Mouse (Mus musculus): ENCODE measurements around the gene Ostf1. TPM values are rescaled to one million over a fixed set of nuclear protein-coding genes. Genes with fewer than 3 reads are reported as not detected.
"Not testable (repeated sequence)": the region's sequence is repeated elsewhere in the genome, so short reads cannot be mapped to it uniquely, and the experiment has no call there.

Ostf1 gene
- polyA plus RNA-seq, 1 experiment from 2014 or later = 106 TPM

- no peak overlapping the region for H3K4me2 ChIP-seq (ENCODE audit: low read depth, low read length)
- H3K27me3 ChIP-seq (replicated peaks; ENCODE audit: control insufficient read depth, insufficient read depth, low read length) = no peaks in the 10 kb centered on the region
- no peak overlapping the region for H3K27ac ChIP-seq (ENCODE audit: low read length)
- no peak overlapping the region for H3K9ac ChIP-seq (ENCODE audit: low read depth, low read length)
- no peaks in the 10 kb centered on the region for H3K9me3 ChIP-seq (ENCODE audit: control insufficient read depth, low read length)
- ATAC-seq = no peak
- whole genome bisulfite sequencing = 74% methylated on average over 6 of the region's 6 CpGs
- H3K36me3 ChIP-seq (ENCODE audit: control insufficient read depth, insufficient read depth, low read length) = no peaks in the 10 kb centered on the region; the same call in 1 of the 2 replicates
- H3K4me1 ChIP-seq (ENCODE audit: control insufficient read depth, insufficient read depth, low read length) = no peaks in the 10 kb centered on the region
- H3K4me3 ChIP-seq (ENCODE audit: low read length) = no peak overlapping the region
Measured at GRCm38 (mm10) chr19:18597772-18598171, 33.9 kb downstream of the Ostf1 start.

DNA sequence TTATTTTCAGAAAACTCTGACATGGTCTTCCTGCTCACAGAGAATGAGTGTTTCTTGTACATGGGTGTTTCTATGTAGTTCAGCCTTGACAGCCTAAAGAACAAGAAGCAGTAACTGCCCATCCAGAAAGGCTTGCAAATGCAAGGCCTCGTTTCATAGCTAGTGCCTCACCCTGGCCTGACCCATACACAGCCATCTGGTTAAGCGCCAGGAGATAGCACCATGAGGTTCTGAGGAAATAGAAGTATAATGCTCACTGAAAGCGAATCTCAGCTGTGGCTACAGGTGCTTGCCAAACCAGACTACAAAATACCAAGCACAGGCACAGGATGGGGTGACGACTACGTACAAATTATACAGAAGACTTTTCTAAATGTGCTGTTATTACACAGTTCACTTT lies 34.7 kb downstream of the Ostf1 start:
- 78% methylated on average over 5 of the region's 5 CpGs for WGBS
- no peak for ATAC-seq

GRCm38 (mm10) chr19:18593722-18594121 lies 37.9 kb downstream of the Ostf1 start:
- no peak for ATAC-seq
- WGBS = 72% methylated on average over 10 of the region's 10 CpGs
- no peaks in the 10 kb centered on the region for H3K36me3 ChIP-seq (ENCODE audit: control insufficient read depth, insufficient read depth, low read length)
- H3K4me1 ChIP-seq (ENCODE audit: control insufficient read depth, insufficient read depth, low read length) = no peaks in the 10 kb centered on the region
- H3K27me3 ChIP-seq (replicated peaks; ENCODE audit: control insufficient read depth, insufficient read depth, low read length) = no peaks in the 10 kb centered on the region
- no peaks in the 10 kb centered on the region for H3K9me3 ChIP-seq (ENCODE audit: control insufficient read depth, low read length)
- H3K4me2 ChIP-seq (ENCODE audit: low read depth, low read length) = no peak overlapping the region
- H3K4me3 ChIP-seq (ENCODE audit: low read length) = no peak overlapping the region
- no peak overlapping the region for H3K9ac ChIP-seq (ENCODE audit: low read depth, low read length)
- no peak overlapping the region for H3K27ac ChIP-seq (ENCODE audit: low read length)

More for the DNA sequence above, 34.7 kb downstream of the Ostf1 start:
- Histone ChIP-seq H3K4me1 (ENCODE audit: control insufficient read depth, insufficient read depth, low read length) (no peaks in the 10 kb centered on the region), H3K9ac (ENCODE audit: low read depth, low read length) (no peak overlapping the region), H3K9me3 (ENCODE audit: control insufficient read depth, low read length) (no peaks in the 10 kb centered on the region), H3K36me3 (ENCODE audit: control insufficient read depth, insufficient read depth, low read length) (no peaks in the 10 kb centered on the region), H3K4me3 (ENCODE audit: low read length) (no peak overlapping the region), H3K4me2 (ENCODE audit: low read depth, low read length) (no peak overlapping the region), H3K27ac (ENCODE audit: low read length) (no peak overlapping the region), H3K27me3 (replicated peaks; ENCODE audit: control insufficient read depth, insufficient read depth, low read length) (no peaks in the 10 kb centered on the region)

DNA sequence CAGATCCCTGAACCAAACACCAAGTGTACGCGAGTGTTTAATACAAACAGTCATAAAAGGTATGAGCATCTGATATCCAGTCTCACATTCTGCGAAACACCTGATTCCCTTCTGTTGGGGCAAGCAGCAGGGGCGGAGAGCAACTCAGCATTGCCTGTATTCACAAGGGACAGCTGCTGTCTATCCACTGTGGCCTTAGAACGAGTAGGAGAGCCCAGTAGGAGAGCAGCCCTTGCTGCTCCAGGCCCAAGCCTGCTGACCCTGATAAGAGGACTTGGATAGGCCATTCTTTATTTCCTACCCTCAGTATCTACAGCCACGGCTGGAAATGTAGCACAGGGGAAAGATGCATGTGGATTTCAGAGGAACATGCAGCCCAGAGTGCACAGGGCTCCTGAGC lies 38.7 kb downstream of the Ostf1 start:
- Histone ChIP-seq H3K9me3 (ENCODE audit: control insufficient read depth, low read length) (no peaks in the 10 kb centered on the region), H3K4me3 (ENCODE audit: low read length) (no peak overlapping the region), H3K4me1 (ENCODE audit: control insufficient read depth, insufficient read depth, low read length) (no peaks in the 10 kb centered on the region), H3K9ac (ENCODE audit: low read depth, low read length) (no peak overlapping the region), H3K36me3 (ENCODE audit: control insufficient read depth, insufficient read depth, low read length) (peaks cover 2% of the 10 kb centered on the region; the same call in 1 of the 2 replicates), H3K27ac (ENCODE audit: low read length) (no peak overlapping the region), H3K4me2 (ENCODE audit: low read depth, low read length) (no peak overlapping the region), H3K27me3 (replicated peaks; ENCODE audit: control insufficient read depth, insufficient read depth, low read length) (no peaks in the 10 kb centered on the region)
- WGBS = 60% methylated on average over 6 of the region's 6 CpGs
- no peak for ATAC-seq

DNA sequence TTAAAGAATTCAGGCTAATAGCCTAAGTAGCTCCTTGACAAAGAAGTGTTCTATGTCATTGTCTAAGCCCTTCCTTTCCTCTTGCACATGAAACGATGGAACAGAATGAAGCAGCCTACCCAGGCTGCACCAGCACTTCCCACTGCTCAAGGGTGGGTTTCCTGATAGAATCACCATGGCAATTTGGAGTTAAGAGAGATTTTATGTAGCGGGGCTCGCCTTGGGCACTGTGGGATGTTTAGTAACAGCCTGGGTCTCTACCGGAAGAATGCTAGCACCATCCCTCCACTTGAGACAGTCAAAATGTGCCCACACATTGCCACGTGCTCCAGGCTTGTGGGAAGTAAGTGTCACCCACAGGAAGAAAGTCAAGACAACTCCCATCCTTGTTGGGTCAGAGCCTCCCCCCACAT lies 40.7 kb downstream of the Ostf1 start:
- H3K4me2 ChIP-seq (ENCODE audit: low read depth, low read length) = no peak overlapping the region
- H3K27me3 ChIP-seq (replicated peaks; ENCODE audit: control insufficient read depth, insufficient read depth, low read length) = no peaks in the 10 kb centered on the region
- 68% methylated on average over 5 of the region's 5 CpGs for WGBS
- ATAC-seq = no peak
- H3K4me3 ChIP-seq (ENCODE audit: low read length) = no peak overlapping the region
- H3K9ac ChIP-seq (ENCODE audit: low read depth, low read length) = no peak overlapping the region
- no peak overlapping the region for H3K27ac ChIP-seq (ENCODE audit: low read length)
- H3K9me3 ChIP-seq (ENCODE audit: control insufficient read depth, low read length) = no peaks in the 10 kb centered on the region
- H3K4me1 ChIP-seq (ENCODE audit: control insufficient read depth, insufficient read depth, low read length) = no peaks in the 10 kb centered on the region
- H3K36me3 ChIP-seq (ENCODE audit: control insufficient read depth, insufficient read depth, low read length) = peaks cover 2% of the 10 kb centered on the region; the same call in 1 of the 2 replicates

GRCm38 (mm10) chr19:18590234-18590633 lies 41.4 kb downstream of the Ostf1 start:
- H3K9ac ChIP-seq (ENCODE audit: low read depth, low read length) = no peak overlapping the region
- no peaks in the 10 kb centered on the region for H3K9me3 ChIP-seq (ENCODE audit: control insufficient read depth, low read length)
- H3K36me3 ChIP-seq (ENCODE audit: control insufficient read depth, insufficient read depth, low read length) = peaks cover 2% of the 10 kb centered on the region; the same call in 1 of the 2 replicates
- H3K4me3 ChIP-seq (ENCODE audit: low read length) = no peak overlapping the region
- no peaks in the 10 kb centered on the region for H3K27me3 ChIP-seq (replicated peaks; ENCODE audit: control insufficient read depth, insufficient read depth, low read length)
- H3K27ac ChIP-seq (ENCODE audit: low read length) = no peak overlapping the region
- H3K4me1 ChIP-seq (ENCODE audit: control insufficient read depth, insufficient read depth, low read length) = no peaks in the 10 kb centered on the region
- WGBS = 86% methylated on average over 5 of the region's 5 CpGs
- ATAC-seq = no peak
- no peak overlapping the region for H3K4me2 ChIP-seq (ENCODE audit: low read depth, low read length)

GRCm38 (mm10) chr19:18589276-18589675 lies 42.3 kb downstream of the Ostf1 start:
- H3K4me3 ChIP-seq (ENCODE audit: low read length) = no peak overlapping the region
- no peak overlapping the region for H3K9ac ChIP-seq (ENCODE audit: low read depth, low read length)
- ATAC-seq = no peak
- H3K4me2 ChIP-seq (ENCODE audit: low read depth, low read length) = no peak overlapping the region
- H3K9me3 ChIP-seq (ENCODE audit: control insufficient read depth, low read length) = no peaks in the 10 kb centered on the region
- 89% methylated on average over 8 of the region's 8 CpGs for WGBS
- H3K4me1 ChIP-seq (ENCODE audit: control insufficient read depth, insufficient read depth, low read length) = no peaks in the 10 kb centered on the region
- no peaks in the 10 kb centered on the region for H3K27me3 ChIP-seq (replicated peaks; ENCODE audit: control insufficient read depth, insufficient read depth, low read length)
- peaks cover 2% of the 10 kb centered on the region; the same call in 1 of the 2 replicates for H3K36me3 ChIP-seq (ENCODE audit: control insufficient read depth, insufficient read depth, low read length)
- no peak overlapping the region for H3K27ac ChIP-seq (ENCODE audit: low read length)

GRCm38 (mm10) chr19:18588801-18589200 lies 42.8 kb downstream of the Ostf1 start:
- not testable (repeated sequence) for H3K4me2 ChIP-seq (ENCODE audit: low read depth, low read length); ATAC-seq; H3K4me1 ChIP-seq (ENCODE audit: control insufficient read depth, insufficient read depth, low read length); H3K4me3 ChIP-seq (ENCODE audit: low read length); H3K9me3 ChIP-seq (ENCODE audit: control insufficient read depth, low read length); H3K36me3 ChIP-seq (ENCODE audit: control insufficient read depth, insufficient read depth, low read length); H3K27me3 ChIP-seq (replicated peaks; ENCODE audit: control insufficient read depth, insufficient read depth, low read length); H3K9ac ChIP-seq (ENCODE audit: low read depth, low read length); H3K27ac ChIP-seq (ENCODE audit: low read length)
- WGBS = 96% methylated on average over 10 of the region's 10 CpGs

DNA sequence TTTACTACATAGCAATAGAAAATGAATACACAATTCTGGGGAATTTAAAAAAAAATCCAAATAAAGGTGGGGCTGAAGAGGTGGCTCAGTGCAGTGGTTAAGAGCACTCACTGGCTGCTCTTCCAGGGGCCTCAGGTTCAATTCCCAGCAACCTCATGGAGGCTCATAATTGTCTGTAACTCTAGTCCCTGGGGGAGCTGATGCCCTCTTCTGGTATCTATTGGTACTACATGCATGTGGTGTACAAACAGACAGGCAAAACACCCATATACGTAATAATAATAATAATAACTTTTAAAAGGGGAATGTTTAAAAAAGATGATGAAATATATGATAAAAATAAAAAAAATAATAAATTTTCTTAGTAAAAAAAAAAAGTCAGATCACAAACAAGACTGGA lies 43.4 kb downstream of the Ostf1 start:
- Histone ChIP-seq H3K9ac (ENCODE audit: low read depth, low read length) (no peak overlapping the region), H3K36me3 (ENCODE audit: control insufficient read depth, insufficient read depth, low read length) (peaks cover 2% of the 10 kb centered on the region; the same call in 1 of the 2 replicates), H3K4me3 (ENCODE audit: low read length) (no peak overlapping the region), H3K9me3 (ENCODE audit: control insufficient read depth, low read length) (no peaks in the 10 kb centered on the region), H3K4me1 (ENCODE audit: control insufficient read depth, insufficient read depth, low read length) (no peaks in the 10 kb centered on the region), H3K27ac (ENCODE audit: low read length) (no peak overlapping the region), H3K27me3 (replicated peaks; ENCODE audit: control insufficient read depth, insufficient read depth, low read length) (no peaks in the 10 kb centered on the region), H3K4me2 (ENCODE audit: low read depth, low read length) (no peak overlapping the region)
- ATAC-seq = no peak
- 100% methylated on average over 1 of the region's 1 CpGs for WGBS

DNA sequence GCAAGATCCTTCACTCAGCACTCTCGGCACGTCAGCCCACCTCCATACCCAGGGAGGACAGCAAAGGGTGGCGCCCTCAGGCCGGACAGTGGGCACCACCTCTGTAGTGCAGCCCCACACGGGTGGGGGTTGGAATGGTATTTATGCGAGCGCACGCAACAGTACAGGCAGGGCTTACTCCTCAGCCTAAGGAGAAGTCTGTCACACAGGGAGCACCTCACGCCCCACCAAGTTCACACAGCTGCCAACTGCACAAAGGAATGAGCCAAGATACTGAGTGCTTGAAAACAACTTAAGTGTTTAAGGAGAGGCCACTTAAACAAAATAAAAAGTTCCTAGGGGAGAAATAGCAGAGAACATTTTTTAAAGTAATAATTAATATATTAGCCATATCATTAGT lies 44.5 kb downstream of the Ostf1 start:
- Histone ChIP-seq H3K27ac (ENCODE audit: low read length) (no peak overlapping the region), H3K4me2 (ENCODE audit: low read depth, low read length) (no peak overlapping the region), H3K9ac (ENCODE audit: low read depth, low read length) (no peak overlapping the region), H3K36me3 (ENCODE audit: control insufficient read depth, insufficient read depth, low read length) (peaks cover 2% of the 10 kb centered on the region; the same call in 1 of the 2 replicates), H3K9me3 (ENCODE audit: control insufficient read depth, low read length) (no peaks in the 10 kb centered on the region), H3K4me1 (ENCODE audit: control insufficient read depth, insufficient read depth, low read length) (no peaks in the 10 kb centered on the region), H3K4me3 (ENCODE audit: low read length) (no peak overlapping the region), H3K27me3 (replicated peaks; ENCODE audit: control insufficient read depth, insufficient read depth, low read length) (no peaks in the 10 kb centered on the region)
- WGBS = 90% methylated on average over 9 of the region's 9 CpGs
- no peak for ATAC-seq

All from intestine, embryonic 16.5 days (tissue).